Mouse (Mus musculus): Measurements from ENCODE around the gene Gm27021.

Gm27021 gene

DNA sequence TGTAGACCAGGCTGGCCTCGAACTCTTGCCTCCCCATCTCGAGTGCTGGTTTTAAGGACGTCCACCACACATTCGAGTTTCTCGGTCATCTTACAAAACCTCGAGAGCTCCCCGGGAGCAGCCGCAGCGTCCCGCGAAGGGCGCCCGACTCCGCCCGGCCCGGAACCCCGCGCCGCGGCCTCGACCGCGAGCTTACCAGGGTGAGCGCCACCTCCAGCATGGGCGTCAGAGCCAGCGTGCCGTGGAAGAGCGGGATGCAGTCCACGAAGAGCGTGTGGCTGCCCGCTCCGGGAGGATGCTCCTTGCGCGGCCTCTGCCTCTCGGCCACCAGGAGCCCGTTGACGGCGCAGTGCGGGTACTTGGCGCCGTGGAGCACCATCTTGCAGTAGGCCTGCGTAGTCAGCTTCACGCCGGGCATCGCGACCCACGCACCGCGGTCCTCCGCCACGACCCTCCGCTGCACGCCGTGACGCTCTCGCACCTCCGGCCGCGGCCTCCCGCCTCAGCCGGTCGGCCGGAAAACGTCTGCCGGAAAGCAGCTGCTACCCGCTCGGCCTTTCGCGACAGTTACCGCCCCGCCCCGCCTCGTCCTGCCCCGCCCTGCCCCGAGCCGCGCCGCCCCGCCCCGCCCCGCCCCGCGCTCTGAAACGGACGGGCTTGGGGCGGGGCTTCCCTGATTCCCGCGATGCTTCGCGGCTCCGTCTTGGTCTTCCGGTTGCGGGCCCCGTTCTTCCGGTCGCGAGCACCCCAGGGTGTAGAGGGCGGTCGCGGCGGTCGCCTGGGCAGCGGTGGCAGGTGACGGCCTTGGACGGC lies at the start of gene Gm27021, which contains the start of gene Cox4i1:
Gm27021 (minus strand) TSS at position 519 of the 813 bp plus-strand sequence.
Cox4i1 (plus strand) TSS at position 662 of the 813 bp plus-strand sequence.
- DNase-seq = peak; percentile 97

DNA sequence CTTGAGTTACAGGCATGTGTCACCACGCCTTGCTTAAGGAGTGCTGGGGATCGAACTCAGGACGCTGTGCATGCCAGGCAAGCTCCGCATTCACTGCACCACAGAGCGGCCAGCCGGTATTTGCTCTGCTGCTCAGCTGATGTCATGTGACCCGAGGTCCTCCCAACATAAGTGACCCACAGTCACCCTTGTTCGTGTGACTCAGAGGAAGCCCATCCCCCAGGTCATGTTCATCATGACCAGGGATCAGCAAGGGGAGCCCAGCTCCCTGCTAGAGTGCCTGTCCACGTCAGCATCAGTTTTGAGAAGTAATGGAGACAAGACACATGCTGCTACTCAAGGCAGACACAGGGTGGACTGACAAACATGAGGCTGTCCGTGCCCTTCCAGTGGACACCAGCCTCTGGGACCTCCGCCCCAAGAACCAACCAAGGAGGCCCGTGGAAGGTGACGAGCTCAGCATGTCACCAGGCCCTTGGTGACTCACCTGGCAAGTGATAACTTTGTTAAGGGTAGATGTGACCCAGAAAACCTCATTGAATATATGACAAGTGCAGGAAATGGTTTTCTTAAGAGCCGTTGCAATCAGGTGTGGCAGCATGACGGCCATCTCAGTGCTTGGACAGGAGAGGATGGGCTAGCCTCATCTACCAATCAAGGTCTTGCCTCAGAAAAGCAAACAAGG lies 48.3 kb upstream of the Gm27021 start:
- DNase-seq = no peak

DNA sequence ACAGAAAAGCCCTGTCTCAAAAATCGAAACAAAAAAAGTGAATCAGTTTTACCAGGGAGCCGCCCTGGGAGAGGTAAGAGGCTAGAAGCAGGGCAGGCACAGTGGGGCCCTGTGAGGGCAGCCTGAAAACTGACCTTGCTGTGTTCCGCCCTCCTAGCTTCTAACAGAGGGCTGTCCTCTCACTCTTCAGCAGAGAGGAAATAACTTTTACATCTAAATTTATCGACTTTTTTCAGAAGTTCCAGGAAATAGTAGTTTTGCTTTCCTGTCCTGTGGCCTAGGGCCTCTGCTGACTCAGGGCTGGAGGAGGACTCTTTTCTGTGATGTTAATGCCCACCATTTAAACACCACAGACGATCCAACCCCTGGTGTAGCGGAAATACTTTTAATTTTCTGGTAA lies 47.3 kb upstream of the Gm27021 start:
- no peak for DNase-seq

DNA sequence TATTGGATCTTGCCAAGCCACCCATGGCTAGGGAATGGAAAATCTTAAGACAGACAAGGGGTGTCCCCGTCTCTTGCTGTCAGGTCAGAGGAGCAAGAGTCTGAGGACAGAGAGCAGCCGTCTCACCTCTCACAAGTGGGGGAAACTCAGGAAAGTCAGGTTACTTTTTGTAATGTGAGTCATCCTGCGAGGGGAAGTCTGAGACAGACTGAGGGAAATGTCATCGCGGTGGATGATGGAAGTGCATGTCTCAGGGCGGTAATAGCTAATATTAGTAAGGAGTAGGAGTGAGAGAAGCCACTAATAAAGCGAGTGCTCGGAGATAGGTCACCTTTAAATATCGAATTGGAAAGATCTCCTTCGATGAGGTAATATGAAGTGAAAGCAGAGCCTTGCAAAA lies 41.3 kb upstream of the Gm27021 start:
- no peak for DNase-seq

GRCm38 (mm10) chr8:120706193-120706592 lies 38.3 kb upstream of the Gm27021 start:
- DNase-seq = no peak

- DNase-seq = no peak
These were observed 37.3 kb upstream of the Gm27021 start for GRCm38 (mm10) chr8:120705163-120705562.

DNA sequence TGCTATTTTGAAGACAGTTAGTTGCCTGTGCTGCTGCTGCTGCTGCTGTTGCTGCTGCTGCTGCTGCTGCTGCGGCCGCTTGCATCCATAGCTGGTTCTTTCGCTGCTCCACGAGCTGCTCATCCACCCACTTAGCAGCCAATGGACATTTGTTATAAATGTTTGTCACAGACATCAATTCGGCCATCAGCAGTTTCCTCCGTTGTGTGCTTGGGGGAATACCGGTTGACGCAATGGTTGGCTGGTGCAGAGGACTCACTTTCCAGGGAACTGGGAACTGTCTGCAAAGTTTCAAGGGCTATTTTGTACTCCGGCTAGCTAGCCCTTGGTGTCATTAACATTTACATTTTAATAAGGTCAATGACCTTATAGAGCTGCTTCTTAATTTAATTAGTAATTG lies 36.3 kb upstream of the Gm27021 start:
- no peak for DNase-seq

DNA sequence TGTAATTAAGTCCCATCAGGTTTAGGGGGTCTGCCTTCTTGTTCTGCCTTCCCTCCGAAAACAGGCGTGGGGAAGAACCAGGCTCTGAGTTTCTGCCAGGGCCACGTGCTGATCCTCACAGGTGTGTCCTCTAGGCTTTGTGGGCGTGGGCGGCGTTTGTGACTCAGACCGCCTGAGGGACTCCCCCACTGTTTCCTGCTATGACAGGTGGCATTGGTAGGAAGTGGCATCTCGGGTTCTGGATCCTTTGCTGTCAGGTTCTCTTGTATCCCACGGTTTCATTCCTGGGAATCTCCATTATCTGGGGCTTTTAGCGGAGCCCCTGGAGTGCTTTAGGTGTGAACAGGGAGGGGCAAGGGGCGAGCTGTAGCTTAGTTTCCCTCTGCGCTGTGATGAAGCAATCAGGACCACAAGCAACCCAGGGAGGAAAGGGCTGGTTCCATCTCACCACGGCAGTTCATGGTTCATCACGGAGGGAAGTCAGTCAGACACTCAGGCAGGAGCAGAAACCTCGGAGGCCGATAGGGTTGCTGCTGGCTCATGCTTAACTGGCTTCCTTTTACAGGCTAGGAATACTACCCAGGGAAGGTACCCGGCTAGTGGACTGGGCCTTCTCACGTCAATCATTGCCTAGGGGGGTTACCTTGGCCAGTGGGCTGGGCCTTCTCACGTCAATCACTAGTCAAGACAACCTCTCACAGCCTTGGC lies 34.0 kb upstream of the Gm27021 start:
- peak; percentile 26 for DNase-seq

- DNase-seq = no peak
These were observed 32.2 kb upstream of the Gm27021 start for GRCm38 (mm10) chr8:120700053-120700452.

GRCm38 (mm10) chr8:120699565-120699964 lies 31.7 kb upstream of the Gm27021 start:
- DNase-seq = no peak

DNA sequence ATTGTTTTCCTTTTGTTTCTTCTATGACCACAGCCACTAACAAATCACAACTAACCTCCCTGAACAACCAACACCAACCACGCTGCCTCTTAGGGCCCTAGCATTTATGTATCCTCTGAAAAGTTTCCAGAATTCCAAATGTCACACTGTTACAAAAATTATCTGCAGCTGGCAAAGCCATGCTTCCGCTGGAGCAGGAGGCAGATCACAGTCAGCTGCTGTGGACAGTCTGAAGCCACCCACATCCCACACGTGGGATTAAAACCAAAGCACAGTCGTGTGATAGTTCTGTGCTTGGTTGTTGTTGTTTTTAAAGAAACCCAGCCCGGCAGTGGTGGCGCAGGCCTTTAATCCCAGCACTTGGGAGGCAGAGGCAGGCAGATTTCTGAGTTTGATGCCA lies 31.2 kb upstream of the Gm27021 start:
- DNase-seq = no peak

- no peak for DNase-seq
These were observed 30.5 kb upstream of the Gm27021 start for GRCm38 (mm10) chr8:120698426-120698825.

GRCm38 (mm10) chr8:120697979-120698272 lies 30.0 kb upstream of the Gm27021 start:
- peak; percentile 43 for DNase-seq

DNA sequence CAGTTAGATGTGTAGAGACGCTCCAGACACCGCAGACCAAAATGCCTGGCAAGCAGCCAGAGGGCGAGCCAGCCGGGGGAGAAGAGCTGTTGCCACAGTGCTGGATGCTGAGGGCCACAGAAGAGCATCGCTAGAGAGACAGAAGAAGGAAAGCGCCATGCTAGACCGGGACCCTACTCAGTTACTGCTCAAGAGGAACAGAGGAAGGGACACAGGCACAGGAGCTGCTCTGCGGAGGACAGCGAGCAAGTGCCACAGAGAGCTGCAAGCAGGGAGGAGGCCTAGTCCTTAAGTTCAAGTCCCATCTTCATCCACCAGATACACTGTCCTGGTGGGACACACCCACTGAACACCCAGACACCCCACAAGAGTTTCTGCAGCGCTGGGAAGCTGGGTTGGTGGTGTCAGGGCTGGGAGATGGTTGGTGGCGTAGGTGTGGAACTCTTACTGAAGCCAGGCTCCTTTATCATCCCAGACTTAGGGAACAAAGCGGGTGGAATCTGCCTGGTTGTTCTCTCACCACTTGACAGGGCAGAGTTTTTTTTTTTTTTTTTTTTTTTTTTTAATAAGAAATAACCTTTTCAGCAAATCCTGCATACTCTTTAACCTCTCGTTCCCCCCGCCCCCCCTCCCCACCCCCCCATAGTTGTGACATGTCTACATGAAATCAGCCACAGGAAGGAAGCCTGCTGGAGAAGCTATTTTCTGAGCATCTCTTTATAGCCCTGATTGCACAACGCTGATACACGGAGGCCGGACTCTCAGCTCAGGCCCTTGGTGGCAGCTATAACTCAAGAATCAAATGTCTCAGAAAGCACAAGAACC lies 29.5 kb upstream of the Gm27021 start:
- DNase-seq = peak; percentile 46

- DNase-seq = no peak
These were observed 28.7 kb upstream of the Gm27021 start for GRCm38 (mm10) chr8:120696401-120697153.

- DNase-seq = peak; percentile 80
These were observed 26.1 kb upstream of the Gm27021 start for GRCm38 (mm10) chr8:120693861-120694493.

DNA sequence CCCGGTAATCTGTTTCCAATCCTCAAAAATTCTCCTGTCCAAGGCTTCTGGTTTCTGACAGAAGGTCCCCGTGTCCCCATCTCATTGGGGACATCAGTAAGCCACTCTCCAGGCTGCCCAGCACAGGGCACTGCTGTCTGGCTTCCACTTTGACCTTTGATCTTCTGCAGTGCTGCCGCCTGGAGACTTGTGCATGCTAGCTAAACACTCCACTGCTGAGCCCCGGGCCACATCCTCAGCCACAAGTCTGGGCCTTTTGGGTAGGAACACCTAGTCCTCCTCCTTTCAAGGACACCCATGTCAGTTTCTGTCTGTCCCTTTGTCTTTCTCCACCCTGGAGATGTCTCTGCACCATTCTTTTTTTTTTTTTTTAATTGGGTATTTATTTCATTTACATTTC lies 25.1 kb upstream of the Gm27021 start:
- no peak for DNase-seq

- DNase-seq = no peak
These were observed 20.6 kb upstream of the Gm27021 start for GRCm38 (mm10) chr8:120688511-120688910.

DNA sequence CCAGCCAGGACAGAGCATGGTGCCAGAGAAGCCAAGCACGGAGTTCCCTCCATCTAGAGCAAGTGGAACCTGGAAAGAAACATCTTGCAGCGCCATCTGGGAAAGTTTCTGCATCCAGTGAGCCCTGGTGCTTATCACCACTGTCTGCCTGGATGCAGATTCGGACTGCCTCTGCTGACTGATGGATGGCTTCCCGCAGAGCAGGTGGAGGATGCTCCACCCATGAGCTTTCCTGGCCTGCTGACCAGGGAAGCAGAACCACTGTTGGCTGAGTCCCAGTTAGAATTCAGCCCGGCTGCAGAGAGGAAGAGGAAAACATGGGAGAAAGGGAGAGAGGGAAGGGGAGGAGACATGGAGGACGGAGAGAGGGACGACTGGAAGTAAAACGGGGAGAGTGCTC lies 19.9 kb upstream of the Gm27021 start:
- DNase-seq = no peak

DNA sequence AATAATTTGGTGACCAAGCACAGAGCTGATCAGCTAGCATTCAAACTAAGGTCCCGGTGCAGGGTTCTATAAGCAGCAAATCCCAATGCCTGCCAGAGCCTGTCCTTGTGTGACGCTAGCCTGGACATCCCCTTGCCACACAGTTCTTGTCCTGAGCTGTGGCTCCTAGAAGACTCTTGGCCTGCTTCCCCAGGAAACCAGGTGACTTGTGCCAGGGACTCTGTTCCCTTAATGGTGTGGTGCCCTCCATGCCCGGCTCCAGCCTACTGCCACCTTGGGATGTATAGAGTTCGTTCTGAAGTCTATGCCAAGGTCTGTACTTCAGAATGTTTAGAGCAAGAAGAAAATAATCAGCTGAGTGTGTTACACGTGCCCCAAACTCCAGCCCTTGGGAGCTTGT lies 18.7 kb upstream of the Gm27021 start:
- DNase-seq = no peak

DNA sequence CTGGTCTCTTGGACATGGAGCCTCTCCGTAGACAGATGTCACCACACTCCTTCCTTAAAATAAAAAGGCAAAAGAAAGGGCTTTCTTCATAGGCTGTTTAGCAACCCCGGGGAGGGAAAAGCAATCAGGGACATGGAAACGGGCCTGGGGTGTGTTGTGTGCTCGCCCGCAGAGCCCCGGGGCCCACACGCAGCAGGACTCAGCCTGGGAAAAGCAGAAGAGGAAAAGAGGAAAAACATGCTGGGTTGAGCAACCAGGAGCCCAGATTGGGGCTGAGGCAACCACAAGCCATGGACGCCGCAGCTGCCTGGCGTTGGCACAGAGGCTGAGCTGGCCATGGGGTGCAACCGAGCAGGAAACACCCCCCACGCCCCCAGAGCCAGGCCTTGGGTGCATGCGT lies 18.2 kb upstream of the Gm27021 start:
- peak; percentile 39 for DNase-seq

GRCm38 (mm10) chr8:120685591-120685990 lies 17.7 kb upstream of the Gm27021 start:
- DNase-seq = no peak
